Mouse (Mus musculus) brown adipose tissue, adult 24 weeks (tissue): ENCODE measurements around the gene Rapgef1. TPM values are rescaled to one million over a fixed set of nuclear protein-coding genes. Genes with fewer than 3 reads are reported as not detected.

Experiments
- H3K27ac ChIP-seq: fragments of 200-500 bp; replicated peaks from 2 replicates; pipeline ENCODE4 v1.5.1; 2012; ENCODE audit warnings: low read depth, mild to moderate bottlenecking, low read length
- H3K4me1 ChIP-seq: fragments of 200-500 bp; 2 replicates; pipeline ENCODE4 v1.6.1; 2012; ENCODE audit warnings: low read length, mixed read lengths; ENCODE audit not compliant: control insufficient read depth, insufficient read depth, insufficient read length
- H3K4me3 ChIP-seq: fragments of 200-500 bp; 2 replicates; pipeline ENCODE4 v1.5.1; 2012; ENCODE audit warnings: low read depth, mild to moderate bottlenecking, low read length, moderate library complexity; ENCODE audit not compliant: insufficient read depth
- polyA plus RNA-seq: library from polyadenylated mRNA; stranded (reverse); fragments of >200 nt; gene quantifications from 2 replicates; pipeline ENCODE4 v1.2.4, GENCODE M21; 2012; ENCODE audit not compliant: missing spikeins, insufficient read depth, insufficient read length

The Rapgef1 gene
- polyA plus RNA-seq = 19.1 and 24.3 TPM in 2 replicates

DNA sequence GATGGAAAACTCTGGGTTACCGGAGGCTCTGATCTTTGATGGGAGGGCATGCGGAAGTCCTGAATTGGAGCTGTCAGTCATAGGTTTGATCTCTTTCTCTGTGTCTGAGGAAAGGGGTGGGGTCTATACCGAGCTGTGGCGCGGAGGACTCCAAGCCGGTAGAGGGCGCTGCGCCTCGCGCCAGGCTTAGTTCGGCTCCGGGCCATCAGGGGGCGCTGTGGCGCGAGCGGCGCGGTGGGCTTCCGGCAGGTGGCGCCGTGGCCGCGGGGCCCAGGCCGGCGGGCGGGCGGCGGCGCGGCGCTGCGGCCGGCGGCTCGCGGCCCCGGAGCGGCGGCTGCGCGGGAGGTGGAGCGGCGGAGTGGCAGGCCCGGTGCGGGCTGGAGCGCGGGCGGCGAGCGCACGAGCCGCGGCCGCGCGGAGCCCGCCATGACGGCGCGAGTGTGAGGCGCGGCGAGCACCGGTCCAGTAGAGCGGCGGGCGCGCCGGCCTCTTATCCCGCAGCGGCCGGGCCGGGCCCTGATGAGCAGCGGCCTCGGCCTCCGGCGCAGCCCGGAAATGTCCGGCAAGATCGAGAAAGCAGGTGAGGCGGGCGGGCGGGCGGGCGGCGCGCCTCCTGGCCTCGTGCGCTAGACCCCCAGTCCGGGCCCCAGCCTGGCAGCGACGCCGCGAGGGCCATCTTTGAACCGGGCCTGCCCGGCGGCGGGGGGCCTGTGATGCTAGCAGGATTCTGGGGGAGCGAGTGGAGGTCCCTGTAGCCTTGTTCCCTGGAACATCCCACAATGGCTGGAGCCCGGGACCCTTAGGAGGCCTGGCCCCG, at the start of gene Rapgef1:
Rapgef1 (plus strand) TSS at position 237 of the 817 bp plus-strand sequence.
- peak within 1 kb of the TSS; percentile 96 for H3K4me3 ChIP-seq
- peak within 1 kb of the TSS; percentile 91 for H3K27ac ChIP-seq
- H3K4me1 ChIP-seq = peaks cover 33% of the 10 kb centered on the region

DNA sequence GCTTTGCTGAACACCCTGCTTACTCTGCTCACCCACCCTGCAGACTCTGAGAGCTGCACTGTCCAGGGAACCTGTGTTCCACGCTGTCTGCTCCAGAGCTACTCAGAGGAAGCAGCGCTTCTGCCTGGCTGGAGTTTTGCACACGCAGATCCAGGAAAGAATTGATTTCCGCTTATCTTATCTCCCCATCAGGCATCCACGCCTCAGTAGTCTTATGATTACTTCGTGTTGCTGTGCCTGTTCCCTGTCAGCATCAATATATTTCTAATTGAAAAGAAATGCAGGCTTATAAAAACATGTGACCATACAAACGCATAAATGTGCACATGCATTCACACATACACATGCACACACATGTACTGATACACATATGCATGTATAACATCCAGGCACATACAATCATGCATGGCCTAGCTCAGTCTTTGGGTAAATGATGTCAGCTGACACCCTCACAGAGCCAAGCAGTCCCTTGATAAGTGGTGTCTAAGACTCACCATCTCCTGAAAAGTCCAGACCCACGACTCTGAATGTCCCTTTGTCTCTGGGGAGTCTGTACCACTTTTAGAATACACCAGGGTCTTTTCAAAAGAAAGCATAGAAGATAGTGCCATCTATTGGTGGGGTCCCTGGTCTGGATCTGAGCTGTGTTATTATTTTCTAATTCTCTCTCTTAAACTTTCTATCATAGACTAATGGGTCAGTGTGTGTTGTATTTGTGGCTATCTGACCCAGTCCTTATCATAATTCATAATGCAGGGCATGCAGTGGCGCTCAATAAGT, 47.4 kb upstream of the Rapgef1 start:
- H3K4me3 ChIP-seq = no peak overlapping the region
- peaks cover 3% of the 10 kb centered on the region; the same call in 1 of the 2 replicates for H3K4me1 ChIP-seq

DNA sequence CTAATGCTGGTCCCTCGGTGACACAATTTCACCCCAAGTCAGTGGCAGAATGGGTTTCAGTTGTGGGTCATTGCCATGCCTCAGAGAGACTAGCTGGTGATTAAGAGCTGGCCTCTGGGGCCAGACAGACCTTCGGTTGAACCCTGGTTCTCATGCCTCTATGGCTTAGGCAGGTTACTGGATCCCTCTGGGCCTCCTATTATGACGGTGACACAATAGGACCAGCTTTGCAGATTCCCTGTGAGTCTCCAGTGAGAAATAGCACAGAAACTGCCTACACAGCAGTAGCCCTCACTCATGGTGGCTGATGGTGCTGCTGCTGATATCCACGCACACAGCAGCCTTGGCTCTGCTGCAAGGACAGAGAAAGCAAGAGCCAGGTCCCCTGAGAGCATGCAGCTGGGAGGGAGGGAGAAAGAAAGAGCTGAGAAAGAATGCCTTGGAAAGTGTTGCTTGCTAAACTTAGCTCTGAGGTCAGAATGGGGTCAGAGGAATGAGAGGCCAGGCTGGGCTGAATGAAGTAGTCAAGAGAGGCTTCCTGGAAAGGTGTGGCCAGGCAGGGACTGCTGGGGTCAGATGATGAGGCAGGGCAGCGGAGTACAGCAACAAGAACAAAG, 46.6 kb upstream of the Rapgef1 start:
- Histone ChIP-seq H3K4me3 (no peak overlapping the region), H3K4me1 (peaks cover 3% of the 10 kb centered on the region; the same call in 1 of the 2 replicates), H3K27ac (no peak overlapping the region)

More for the DNA sequence above, 47.4 kb upstream of the Rapgef1 start:
- H3K27ac ChIP-seq = no peak overlapping the region

DNA sequence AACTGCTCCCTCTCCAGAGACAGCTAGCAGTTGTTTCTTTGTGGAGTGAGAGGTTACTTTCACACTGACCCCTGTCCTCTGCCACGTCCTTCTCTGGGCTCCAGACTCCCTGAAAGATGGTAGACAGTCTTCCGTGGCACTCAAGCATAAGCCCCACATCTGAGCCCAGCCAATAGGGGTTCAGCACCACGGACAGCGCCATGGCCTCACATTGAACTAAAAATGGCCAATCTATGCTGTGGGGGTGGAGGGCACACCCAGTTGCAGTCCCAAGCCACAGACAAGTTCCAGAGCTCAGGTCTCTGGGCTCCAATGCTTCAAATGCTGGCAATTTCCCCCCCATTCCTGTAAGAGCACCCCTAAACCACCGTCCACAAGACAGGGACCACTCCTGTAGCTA, 45.9 kb upstream of the Rapgef1 start:
- no peak overlapping the region for H3K4me3 ChIP-seq
- peaks cover 3% of the 10 kb centered on the region; the same call in 1 of the 2 replicates for H3K4me1 ChIP-seq
- H3K27ac ChIP-seq = no peak overlapping the region

DNA sequence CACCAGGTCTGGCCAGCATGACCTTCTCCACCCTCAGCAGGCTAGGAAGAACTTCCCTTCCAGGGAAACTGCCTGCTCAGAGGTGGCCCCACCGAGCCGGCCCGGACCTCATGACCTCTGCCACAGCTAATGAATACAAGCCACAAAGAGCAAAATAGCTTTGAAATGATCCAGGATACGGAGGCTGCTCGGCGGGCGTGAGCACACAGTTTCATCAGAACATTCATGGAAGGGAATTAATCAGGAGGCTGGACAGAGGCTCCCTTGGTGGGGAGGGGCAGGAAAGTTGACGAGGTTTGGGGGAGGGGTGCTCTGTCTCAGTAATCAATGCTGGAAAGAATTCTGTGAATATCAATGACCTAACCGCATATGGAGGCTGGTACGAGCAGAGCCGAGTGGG, 45.3 kb upstream of the Rapgef1 start:
- H3K27ac ChIP-seq = no peak overlapping the region
- H3K4me3 ChIP-seq = no peak overlapping the region
- H3K4me1 ChIP-seq = peaks cover 3% of the 10 kb centered on the region; the same call in 1 of the 2 replicates

DNA sequence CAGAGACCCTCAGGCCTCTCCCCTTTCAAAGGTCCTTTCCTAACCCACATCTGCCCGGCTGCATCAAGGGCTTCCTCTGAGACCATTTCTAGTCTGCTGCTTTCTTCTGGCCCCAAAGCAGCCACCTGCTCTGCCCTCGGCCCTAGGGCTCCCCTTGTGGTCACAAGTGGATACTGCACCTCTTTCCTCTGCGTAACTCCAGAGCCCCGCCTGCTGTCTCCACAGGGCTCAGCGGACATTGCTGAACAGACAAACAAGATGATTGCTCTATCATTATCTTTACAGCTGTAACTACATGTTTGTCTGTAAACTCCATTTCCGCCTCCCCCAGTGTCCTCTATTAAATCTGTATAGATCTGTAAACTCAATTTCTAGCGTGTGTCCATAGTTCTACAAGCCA, 37.1 kb upstream of the Rapgef1 start:
- H3K4me3 ChIP-seq = no peak overlapping the region
- no peak overlapping the region for H3K27ac ChIP-seq
- no peaks in the 10 kb centered on the region for H3K4me1 ChIP-seq

DNA sequence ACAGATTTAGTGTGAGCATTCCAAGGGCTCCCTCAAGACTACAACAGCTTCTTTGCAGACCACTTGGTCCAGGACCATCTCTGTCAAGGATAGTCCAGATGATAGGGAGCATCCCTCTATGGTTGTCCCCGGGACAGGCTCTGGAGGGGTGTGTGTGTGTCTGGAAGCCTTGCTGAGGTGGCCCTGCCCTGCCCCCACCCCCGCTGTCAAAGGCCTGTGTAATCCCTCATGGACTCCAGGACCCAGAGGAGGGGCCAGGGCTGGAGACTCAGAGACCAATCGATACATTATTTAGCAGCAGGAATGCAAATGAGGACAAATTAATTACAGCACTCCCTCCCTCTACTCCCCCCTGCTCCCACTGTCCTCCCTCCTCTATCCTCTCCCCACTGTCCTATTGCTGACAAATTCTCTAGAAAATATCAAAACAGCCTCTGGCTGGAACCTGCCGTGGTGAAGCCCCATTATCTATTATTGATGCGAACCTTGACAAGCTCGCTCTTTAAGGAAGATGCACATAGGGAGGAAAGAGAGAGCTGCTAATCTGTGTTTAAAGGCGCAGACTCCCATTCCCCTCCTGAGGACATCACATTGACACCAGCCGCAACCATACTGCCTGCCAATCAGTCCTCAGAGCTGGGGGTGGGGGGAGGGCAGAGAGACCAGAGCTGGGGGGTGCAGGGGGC, 33.4 kb upstream of the Rapgef1 start:
- no peak overlapping the region for H3K27ac ChIP-seq
- no peaks in the 10 kb centered on the region for H3K4me1 ChIP-seq
- no peak overlapping the region for H3K4me3 ChIP-seq

DNA sequence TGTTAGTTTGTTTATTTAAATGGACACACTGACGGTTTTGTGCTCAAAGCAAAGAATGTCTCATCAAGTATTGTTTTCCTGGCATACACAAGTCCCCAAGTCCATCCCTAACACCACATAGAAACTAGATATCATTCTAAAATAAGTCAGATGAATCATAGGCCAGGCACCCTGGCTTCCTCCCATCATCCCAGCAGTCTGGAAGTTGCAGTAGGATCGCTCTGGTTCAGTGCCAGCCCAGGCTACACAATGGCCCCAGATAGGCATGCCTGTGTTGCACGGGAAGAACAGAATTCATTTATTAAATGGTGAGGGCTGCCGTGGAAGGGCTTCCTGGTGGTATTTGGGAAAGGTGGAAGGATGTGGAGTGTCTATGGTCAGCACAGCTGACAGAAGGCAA, 31.5 kb upstream of the Rapgef1 start:
- no peak overlapping the region for H3K27ac ChIP-seq
- no peak overlapping the region for H3K4me3 ChIP-seq
- H3K4me1 ChIP-seq = no peaks in the 10 kb centered on the region

DNA sequence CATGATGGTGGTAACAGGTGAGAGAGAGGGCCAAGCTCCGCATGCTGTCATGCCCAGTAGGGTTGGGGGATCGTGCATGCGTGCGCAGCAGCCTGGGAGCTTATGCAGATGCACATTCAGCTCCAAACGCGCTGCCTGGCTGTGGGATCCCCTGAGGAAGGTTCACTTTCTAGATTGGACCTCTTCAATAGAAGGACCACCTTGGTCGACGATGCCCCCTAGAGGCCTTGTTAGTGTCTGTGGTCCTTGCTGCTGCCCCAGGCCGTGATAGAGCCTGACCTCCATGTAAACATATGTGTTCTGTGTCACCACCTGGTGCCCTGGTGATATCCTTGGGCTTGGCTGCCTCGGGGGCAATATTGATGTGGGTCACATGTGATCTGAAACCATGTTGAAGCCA, 30.3 kb upstream of the Rapgef1 start:
- Histone ChIP-seq H3K4me3 (no peak overlapping the region), H3K4me1 (no peaks in the 10 kb centered on the region), H3K27ac (no peak overlapping the region)

DNA sequence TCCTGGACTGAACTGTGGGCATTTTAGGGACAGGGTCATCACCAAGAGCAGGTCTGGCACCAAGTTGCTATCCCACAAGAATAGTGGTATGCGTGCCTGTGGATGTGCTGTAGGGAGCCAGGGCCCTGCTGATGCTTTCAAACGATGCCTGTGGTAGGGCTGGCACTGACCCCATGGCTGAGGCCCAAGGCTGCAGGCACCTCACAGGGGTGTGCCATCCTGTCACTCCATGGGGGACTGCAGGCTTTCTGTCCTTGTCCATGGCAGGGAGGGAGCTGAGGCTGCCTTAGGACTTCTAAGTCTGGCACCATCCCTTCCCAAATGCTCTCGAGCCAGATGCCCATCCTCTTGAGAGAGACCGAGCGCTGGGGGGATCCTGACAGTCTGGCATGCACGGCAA, 27.9 kb upstream of the Rapgef1 start:
- no peaks in the 10 kb centered on the region for H3K4me1 ChIP-seq
- no peak overlapping the region for H3K27ac ChIP-seq
- no peak overlapping the region for H3K4me3 ChIP-seq

DNA sequence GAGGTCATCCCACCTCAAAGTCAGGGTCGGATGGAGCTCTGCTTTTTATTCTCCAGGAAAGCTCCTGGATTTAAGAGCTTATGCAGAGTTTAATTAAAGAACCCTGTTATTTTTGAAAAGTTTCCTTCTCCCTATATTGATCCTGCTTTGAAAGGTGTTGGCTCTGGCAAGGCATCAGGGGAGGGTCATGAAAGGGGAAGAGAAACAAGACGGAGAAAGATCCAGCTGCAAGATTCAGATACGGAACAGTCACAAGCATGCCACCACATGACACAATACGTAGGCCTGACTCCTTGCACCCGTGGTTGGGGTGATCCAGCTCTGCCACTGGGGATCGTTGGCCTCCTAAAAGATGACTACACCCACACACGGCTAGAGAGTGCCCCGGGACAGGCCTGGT, 27.0 kb upstream of the Rapgef1 start:
- no peak overlapping the region for H3K4me3 ChIP-seq
- H3K4me1 ChIP-seq = no peaks in the 10 kb centered on the region

DNA sequence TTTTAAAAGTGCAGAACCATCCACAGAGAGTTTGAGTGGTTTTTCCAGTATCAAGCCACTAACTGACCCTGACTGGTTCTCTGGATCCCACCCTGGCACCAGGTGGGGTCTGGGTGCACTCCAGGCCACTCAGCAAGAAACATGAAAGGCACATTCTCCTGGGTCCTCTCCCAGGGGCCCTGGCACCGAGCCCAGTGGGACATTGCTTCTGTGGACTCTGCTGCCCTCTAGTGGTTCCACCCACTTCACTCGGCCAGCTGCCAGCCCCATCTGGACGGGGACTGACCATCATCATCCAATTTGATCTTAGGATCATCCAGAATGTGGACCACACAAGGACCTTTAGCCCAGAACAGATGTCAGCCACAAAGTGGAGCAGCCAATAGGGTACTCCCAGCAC, 15.6 kb upstream of the Rapgef1 start:
- no peaks in the 10 kb centered on the region for H3K4me1 ChIP-seq
- no peak overlapping the region for H3K4me3 ChIP-seq
- no peak overlapping the region for H3K27ac ChIP-seq

More for the DNA sequence above, 27.0 kb upstream of the Rapgef1 start:
- no peak overlapping the region for H3K27ac ChIP-seq

DNA sequence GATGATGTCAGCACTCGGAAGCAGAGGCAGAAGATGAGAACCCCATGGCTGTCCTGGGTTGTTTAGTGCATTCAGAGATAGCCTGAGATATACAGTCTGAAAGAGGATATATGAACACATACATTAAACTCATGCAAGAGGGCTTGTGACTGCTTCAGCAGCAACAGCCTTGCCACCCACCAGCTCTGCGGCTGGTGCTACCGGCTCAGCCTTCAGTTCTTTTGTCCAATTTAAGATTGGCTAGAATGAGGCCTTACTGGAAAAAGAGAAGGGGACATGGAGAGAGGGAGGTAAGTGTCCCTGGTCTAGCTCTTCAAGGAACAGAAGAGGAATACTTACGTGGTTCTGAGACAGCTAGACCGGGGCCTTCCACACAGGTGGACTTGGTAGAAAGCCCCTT, 13.9 kb upstream of the Rapgef1 start:
- Histone ChIP-seq H3K4me1 (no peaks in the 10 kb centered on the region), H3K4me3 (no peak overlapping the region), H3K27ac (no peak overlapping the region)

DNA sequence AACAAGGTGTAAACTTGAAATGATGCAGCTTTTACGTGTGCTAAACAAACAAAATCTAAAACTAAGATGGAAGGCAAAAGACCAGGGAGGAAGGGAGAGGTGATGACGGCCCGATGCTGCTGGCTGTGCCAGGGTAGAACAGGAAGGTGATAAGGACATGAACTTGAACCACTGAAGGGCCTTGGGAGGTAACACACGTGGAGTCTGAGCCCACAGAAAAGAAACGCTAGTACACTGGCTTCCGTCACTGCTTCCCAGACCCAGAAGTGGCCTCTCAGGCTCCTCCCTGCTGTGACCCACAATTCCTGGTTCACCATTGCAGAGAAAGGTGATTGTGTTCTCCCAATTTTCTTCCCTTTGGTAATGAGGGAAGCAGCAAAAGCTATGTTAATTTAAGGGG, 13.1 kb upstream of the Rapgef1 start:
- H3K4me3 ChIP-seq = no peak overlapping the region
- H3K27ac ChIP-seq = no peak overlapping the region
- no peaks in the 10 kb centered on the region for H3K4me1 ChIP-seq

DNA sequence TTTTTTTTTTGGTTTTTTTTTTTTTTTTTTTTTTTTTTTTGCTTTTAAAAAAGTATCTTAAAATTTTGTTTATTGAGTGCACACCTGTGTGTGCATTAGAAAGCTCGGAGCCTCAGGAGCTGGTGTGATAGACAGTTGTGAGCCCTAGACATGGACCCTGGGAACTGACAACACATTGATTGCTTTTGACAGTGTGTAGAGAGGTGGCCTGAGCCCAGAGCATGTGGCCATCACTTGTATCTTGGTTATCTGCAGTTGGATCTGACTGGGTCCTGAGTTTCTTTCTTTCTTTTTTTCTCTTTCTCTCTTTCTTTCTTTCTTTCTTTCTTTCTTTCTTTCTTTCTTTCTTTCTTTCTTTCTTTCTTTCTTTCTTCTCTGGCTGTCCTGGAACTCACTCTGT, 2.2 kb upstream of the Rapgef1 start:
- no peak overlapping the region for H3K27ac ChIP-seq
- H3K4me1 ChIP-seq = peaks cover 12% of the 10 kb centered on the region; the same call in 1 of the 2 replicates
- no peak overlapping the region for H3K4me3 ChIP-seq
